Mouse (Mus musculus) lung, adult 18-20 months (tissue): ENCODE results near the gene Ankrd36.
"Not testable (repeated sequence)": the region's sequence is repeated elsewhere in the genome, so short reads cannot be mapped to it uniquely, and the experiment has no call there.

ENCODE experiments used
- DNase-seq, 2 experiments: peaks; one replicate each; pipeline ENCODE4 v3.0.0; 2022; ENCODE audit warnings: mixed read lengths in 2 of 2

Ankrd36 gene

GRCm38 (mm10) chr11:5569474-5569873 lies at the start of gene Ankrd36:
Gene Ankrd36, plus strand, starts transcription at chr11:5569684.
- no peak for DNase-seq

DNA sequence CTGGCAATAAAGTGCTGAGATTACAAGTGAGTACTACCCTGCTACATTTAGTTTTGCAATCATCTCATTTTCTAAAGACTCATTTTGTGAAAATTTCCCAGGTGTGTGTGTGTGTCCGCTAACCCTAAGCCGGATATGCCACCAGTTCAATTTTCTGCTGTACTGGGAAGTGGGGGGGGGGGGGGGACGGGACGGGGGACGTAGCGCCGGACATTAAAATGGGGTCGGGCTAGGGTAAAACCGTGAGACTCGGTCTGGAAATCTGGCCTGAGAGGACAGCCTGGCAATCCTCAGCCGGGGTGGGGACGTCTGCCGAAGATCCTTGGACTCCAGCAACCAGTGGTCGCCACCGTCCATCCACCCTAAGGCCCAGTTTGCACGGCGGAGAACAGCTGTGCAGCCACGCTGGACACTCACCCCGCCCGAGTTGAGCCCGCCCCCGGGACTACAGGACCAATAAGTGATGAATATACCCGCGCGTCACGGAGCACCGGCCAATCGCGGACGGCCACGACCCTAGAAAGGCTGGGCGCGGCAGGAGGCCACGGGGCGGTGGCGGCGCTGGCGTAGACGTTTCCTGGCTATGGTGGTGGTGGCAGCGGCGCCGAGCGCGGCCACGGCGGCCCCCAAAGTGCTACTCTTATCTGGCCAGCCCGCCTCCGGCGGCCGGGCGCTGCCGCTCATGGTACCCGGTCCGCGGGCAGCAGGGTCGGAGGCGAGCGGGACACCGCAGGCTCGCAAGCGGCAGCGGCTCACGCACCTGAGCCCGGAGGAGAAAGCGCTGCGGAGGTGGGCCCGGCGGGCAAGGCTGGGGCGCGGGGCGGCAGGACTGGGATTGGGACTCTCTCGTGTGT lies 48.8 kb upstream of the Ankrd36 start, which contains the start of gene Xbp1:
Xbp1 (plus strand) TSS at position 248 of the 854 bp plus-strand sequence.
- peak; percentile 98 for DNase-seq

DNA sequence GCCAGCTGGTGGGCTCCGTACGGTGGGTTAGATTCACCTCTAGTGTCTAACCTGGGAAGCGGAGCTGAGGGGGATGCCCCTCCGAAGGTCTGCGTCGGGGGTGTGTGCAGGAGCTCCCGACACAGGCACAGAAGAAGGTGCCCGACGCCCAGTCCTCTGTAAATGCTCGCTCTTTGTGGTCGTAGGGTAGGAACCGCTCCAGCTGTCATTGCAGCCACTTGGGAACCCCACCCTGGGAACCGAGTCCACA lies 48.3 kb upstream of the Ankrd36 start:
- DNase-seq: no peak

GRCm38 (mm10) chr11:5521516-5522291 lies 47.8 kb upstream of the Ankrd36 start:
- peak; percentile 84 to 89 for DNase-seq

DNA sequence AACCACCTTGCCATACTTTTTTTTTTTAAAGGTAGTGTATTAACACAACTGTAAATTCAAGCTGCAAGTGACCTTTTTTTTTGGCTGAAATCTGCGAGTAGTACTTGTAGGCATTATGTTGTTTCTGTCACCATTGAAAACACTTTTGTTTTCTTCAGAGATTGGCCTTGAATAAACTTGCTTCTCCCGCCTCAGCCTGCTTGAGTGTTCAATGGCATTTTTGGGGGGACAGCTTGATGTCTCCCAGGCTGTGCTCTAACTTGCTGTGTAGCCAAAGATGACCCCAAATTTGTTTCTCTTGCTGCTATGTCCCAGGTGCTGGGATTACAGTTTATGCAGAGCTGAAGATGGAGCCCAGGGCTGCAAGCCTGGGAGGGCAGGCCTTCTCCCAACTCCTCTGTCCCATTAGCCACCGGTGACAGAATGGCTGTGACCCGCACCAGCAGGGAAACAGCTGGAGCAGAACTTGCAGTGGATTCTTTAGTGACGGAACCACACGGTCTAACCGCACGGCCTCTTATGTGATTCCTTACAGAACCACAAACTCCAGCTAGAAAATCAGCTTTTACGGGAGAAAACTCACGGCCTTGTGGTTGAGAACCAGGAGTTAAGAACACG lies 46.6 kb upstream of the Ankrd36 start:
- DNase-seq: no peak

DNA sequence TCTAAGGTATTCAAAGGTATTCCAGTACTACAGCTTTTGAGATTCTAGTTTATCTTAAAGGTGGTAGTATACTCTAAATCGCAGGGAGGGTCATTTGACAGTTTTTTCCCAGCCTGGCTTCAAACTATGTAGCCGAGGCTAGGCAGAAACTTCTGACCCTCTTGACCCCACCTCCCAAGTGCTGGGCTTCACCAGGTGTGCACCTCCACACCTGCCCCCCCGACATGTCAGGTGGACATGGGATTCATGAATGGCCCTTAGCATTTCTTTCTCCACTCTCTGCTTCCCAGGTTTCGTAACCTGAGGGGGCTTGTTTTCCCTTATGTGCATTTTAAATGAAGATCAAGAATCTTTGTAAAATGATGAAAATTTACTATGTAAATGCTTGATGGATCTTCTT lies 44.1 kb upstream of the Ankrd36 start:
- DNase-seq: no peak

- no peak for DNase-seq
These were observed 42.7 kb upstream of the Ankrd36 start for GRCm38 (mm10) chr11:5526573-5527439.

DNA sequence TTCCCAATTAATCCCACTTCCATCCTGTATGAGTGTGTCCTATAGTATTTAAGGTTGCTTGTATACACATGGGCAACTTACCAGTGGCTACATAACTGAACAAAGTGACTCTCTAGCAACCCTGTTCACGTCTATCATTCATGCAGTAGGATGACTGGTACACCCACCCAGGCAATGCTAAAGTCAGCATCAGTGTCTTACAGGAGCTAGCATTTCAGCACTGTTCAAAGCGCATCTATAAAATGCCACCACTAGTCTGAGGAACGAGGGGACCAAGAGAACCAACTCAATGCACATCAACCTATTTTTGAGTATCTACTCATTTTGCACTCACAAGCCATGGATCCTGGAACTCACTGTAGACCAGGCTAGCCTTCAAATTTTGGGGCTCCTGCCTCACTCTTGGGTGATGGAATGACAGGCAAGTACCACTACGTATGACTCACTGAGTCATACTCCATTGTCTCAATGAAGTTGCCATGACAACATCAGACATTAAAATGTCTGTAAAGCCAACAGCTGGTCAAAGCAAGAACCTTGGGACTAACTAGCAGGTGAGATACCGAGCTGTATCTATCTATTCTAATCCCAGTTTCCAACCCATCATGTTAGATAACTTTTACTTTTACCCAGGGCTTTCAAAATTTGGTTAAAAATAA lies 41.5 kb upstream of the Ankrd36 start:
- no peak for DNase-seq

- DNase-seq: no peak
These were observed 40.6 kb upstream of the Ankrd36 start for GRCm38 (mm10) chr11:5528841-5529240.

GRCm38 (mm10) chr11:5530172-5530571 lies 39.3 kb upstream of the Ankrd36 start:
- no peak for DNase-seq

DNA sequence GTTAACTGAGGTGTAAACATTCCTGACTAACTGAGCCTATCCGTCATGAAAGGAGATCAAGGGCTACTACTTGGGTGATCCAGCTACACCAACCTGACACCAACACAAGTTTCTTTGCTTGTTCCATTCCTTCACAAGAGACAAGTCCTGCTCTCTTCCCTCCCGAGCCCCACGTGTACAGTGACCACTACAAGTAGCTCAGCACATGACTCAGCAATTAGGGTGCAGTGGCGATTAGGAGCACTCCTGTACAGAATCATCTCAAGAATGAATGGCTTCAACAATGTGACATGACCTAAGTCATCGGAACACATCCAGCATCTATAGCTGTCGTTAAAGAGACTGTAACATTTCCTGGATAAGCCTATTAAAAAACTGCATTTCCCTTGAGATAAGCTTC lies 38.8 kb upstream of the Ankrd36 start:
- no peak for DNase-seq

- DNase-seq: no peak
These were observed 36.4 kb upstream of the Ankrd36 start for GRCm38 (mm10) chr11:5533108-5533507.

- DNase-seq: not testable (repeated sequence)
These were observed 32.0 kb upstream of the Ankrd36 start for GRCm38 (mm10) chr11:5537454-5537853.

DNA sequence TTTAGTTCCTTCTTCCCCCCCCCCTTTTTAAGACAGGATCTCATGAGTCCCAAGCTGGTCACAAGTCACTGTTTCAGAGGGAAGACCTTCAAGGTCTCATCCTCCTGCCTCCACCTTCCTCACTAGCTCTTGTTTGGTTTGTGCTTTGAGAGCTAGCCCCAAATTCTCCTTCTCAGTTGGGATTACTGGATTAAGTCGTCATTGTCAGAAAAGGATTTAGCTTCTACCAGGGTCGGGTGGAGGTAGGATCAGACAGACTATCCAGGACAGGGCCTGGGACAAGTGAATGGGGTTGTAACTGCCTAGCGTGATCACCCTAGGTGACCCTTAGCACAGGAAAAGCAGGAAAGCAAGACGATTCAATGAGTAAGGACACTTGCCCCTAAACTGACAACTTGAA lies 29.2 kb upstream of the Ankrd36 start:
- no peak for DNase-seq

GRCm38 (mm10) chr11:5541230-5541798 lies 28.2 kb upstream of the Ankrd36 start:
- no peak for DNase-seq

- peak; percentile 97 for DNase-seq
These were observed 27.5 kb upstream of the Ankrd36 start, which contains the start of gene Ccdc117 for GRCm38 (mm10) chr11:5541799-5542481. Gene Ccdc117, minus strand, starts transcription at chr11:5542187.

GRCm38 (mm10) chr11:5542482-5543185 lies 26.9 kb upstream of the Ankrd36 start:
- no peak for DNase-seq

- DNase-seq: no peak
These were observed 26.2 kb upstream of the Ankrd36 start for GRCm38 (mm10) chr11:5543281-5543680.

GRCm38 (mm10) chr11:5544709-5545108 lies 24.8 kb upstream of the Ankrd36 start:
- DNase-seq: not testable (repeated sequence)

DNA sequence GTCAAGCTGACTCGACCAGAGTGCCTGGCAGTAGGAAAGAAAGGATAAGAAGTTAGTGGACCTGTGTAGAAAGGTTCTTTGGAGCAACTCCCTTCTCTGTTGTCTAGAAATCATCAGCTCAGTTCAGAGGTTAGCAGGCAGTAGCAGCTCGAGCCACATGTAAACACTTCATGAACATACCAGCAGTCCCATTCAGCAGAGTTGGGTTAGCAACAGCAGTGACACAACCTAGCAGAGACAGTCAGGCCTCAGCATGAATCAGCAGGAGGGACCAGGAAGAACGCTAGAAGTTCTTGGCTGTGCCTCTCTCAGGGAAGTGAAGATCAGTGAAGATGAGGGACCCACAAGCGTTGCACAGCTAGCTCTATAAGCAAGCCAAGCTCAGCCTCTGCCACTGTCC lies 24.0 kb upstream of the Ankrd36 start:
- no peak for DNase-seq
